Mouse (Mus musculus): ENCODE results near the gene Noa1. TPM values are rescaled to one million over a fixed set of nuclear protein-coding genes. Genes with fewer than 3 reads are reported as not detected.

Gene Noa1
- polyA plus RNA-seq, 1 experiment from 2014 or later = 36.9 TPM

GRCm38 (mm10) chr5:77244331-77244987 is 65.4 kb downstream of the Noa1 start:
- no peaks in the 10 kb centered on the region for H3K36me3 ChIP-seq (replicated peaks)
- no peak overlapping the region for H3K27ac ChIP-seq
- no peaks in the 10 kb centered on the region for H3K9me3 ChIP-seq
- H3K4me3 ChIP-seq = no peak overlapping the region
- H3K27me3 ChIP-seq (ENCODE audit: poor library complexity, severe bottlenecking) = no peaks in the 10 kb centered on the region; the same call in 1 of the 2 replicates
- DNase-seq (ENCODE audit: extremely low spot score, low spot score) = no peak
- 49% methylated on average over 8 of the region's 8 CpGs for WGBS
- peaks cover 40% of the 10 kb centered on the region for H3K4me1 ChIP-seq

Small RNAs within 50 kb of the gene (microRNA-seq; reads per million reads assigned to microRNA genes)
- gene Mir5098 = not detected

Other genes with a start within 250 kb of the Noa1 start
- 0.23 and 0.55 TPM in 2 replicates for gene Hopx, start 195.0 kb downstream of the Noa1 start, polyA plus RNA-seq (2016; fragmentation: Nextera tagmentation; extraction: Ambion mirVana)
- 0.64 and 1.1 TPM in 2 replicates for gene Spink2, start 98.6 kb downstream of the Noa1 start, polyA plus RNA-seq (2016; fragmentation: Nextera tagmentation; extraction: Ambion mirVana)
- 21.6 and 22.3 TPM in 2 replicates for gene Rest, start 44.6 kb downstream of the Noa1 start, polyA plus RNA-seq (2016; fragmentation: Nextera tagmentation; extraction: Ambion mirVana)
- 111 and 113 TPM in 2 replicates for gene Polr2b, start 63 bp upstream of the Noa1 start, polyA plus RNA-seq (2016; fragmentation: Nextera tagmentation; extraction: Ambion mirVana)
- gene Igfbp7, start 98.0 kb upstream of the Noa1 start, polyA plus RNA-seq (2016; fragmentation: Nextera tagmentation; extraction: Ambion mirVana) = 4.4 and 5.1 TPM in 2 replicates